Mouse (Mus musculus) lung, postnatal 25 days (tissue): ENCODE data around the gene Lias.

Experiments
- DNase-seq: peaks from one replicate; pipeline ENCODE4 v3.0.0; 2022; ENCODE audit warnings: low spot score

The Lias gene

GRCm38 (mm10) chr5:65390648-65391644, at the start of gene Lias, which contains the start of gene Rpl9:
TSS of gene Lias (plus strand) at chr5:65391497.
TSS of gene Rpl9 (minus strand) at chr5:65391444.
- peak; percentile 98 for DNase-seq

DNA sequence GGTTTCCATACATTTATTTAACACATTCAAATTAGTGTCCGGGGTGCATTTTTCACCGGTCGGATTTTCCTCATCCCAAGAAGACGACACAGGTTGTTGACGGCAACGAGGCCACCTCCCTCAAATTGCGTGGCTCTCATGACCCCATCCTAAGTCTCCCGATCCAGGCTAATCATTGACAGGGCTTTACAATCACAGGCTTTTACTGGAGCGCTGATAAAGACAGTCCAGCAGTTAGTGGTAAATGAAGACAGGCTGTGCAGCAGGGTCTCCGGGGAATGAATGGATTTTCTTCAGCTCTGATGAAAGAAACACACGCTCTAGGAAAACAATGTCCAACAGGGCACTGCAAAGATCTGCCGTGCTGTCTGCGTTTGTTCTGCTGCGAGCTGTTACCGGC, 43.1 kb upstream of the Lias start, which contains the start of gene Klb:
Gene Klb (plus strand): TSS at position 147 of the 400 bp plus-strand sequence.
- no peak for DNase-seq

GRCm38 (mm10) chr5:65350508-65350907, 40.8 kb upstream of the Lias start:
- no peak for DNase-seq

DNA sequence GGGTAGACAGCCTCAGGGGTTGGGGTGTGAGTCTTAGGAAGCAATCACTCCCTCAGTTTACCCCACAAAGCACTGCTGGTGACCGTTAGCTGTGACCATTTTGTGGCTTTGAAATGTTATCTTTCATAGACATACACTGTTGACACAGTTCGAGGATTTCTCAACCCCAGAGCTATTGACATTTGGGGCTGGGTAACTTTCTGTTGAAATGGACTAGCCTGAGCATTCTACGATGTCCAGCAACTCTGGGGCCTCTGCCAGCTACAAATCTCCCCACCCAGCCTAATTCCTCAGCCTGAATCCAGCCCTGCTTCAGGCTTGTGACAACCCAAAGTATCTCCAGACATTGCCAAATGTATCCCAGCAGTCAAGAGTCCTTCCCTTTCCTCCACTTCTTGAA, 37.2 kb upstream of the Lias start:
- DNase-seq = no peak

GRCm38 (mm10) chr5:65354985-65355384, 36.3 kb upstream of the Lias start:
- DNase-seq = no peak

- DNase-seq = peak; percentile 81
Observed at GRCm38 (mm10) chr5:65356851-65357250, 34.4 kb upstream of the Lias start.

GRCm38 (mm10) chr5:65357771-65358170, 33.5 kb upstream of the Lias start:
- DNase-seq = no peak

- no peak for DNase-seq
Observed at GRCm38 (mm10) chr5:65367837-65368236, 23.5 kb upstream of the Lias start.

DNA sequence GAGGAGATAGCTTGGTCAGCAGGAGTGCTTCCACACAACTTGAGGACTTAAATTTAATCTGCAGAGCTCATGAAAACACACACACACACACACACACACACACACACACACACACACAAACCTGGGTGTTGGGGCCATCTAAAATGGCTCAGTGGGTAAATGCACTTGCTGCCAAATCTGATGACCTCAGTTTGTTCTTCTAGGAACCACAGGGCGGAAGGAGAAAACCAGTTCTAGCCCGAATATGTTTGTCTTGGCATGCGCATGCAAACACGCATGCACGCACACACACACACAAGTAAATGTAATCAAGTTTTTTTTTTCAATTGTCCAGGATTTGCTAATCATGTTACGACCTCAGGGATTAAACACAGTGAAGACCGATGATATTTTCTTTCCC, 19.7 kb upstream of the Lias start:
- DNase-seq = no peak

GRCm38 (mm10) chr5:65374746-65375145, 16.6 kb upstream of the Lias start:
- no peak for DNase-seq

- no peak for DNase-seq
Observed at GRCm38 (mm10) chr5:65385704-65386103, 5.6 kb upstream of the Lias start.

GRCm38 (mm10) chr5:65387008-65387867, 4.1 kb upstream of the Lias start:
- no peak for DNase-seq

GRCm38 (mm10) chr5:65391753-65392152, 456 bp downstream of the Lias start:
- no peak for DNase-seq

DNA sequence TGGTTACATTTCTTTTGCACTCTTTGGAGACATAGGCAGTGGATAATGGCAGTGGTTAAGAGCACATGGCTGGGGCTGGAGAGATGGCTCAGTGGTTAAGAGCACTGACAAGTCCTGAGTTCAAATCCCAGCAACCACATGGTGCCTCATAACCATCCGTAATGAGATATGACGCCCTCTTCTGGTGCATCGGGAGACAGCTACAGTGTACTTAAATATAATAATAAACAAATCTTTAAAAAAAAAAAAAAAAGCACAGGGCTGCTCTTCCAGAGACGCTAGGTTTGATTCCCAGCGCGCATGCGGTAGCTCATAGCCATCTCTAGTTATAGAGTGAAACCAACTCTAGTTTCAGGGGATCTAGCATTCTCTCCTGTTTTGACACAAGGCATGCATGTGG, 3.1 kb downstream of the Lias start:
- DNase-seq = no peak

DNA sequence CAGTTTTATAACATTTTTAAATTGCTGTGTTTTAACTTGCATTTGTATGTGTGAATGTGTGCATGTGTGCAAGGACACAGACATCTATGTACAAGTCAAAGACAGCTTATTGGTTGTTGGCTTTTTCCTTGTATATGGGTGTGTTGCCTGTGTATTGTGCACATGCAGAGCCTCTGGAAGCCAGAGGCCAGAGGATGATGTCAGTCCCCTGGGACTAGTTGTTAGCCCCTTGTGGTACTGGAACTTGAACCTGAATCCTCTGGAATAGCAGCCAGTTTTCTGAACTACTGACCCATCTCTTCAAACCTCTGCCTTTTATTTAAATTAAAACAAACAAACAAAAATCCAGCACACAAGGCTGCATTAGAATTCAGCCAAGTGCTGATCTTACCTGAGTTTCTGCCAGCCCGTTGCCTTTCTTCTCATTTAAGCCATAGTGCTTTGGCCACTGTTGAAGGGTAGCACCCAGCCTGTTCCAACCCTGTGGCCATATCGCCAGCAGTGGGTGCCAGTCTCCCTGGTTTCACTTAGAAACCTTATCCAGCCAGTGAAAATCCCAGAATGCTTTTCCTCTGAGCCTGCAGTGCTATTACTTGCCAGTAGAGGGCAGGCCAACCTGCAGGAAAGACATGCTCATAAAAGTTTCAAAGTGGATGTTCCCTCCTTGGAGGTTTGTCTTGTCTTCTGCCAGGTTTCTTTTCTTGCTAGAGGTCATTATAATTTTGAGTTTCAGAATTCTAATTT, 10.1 kb downstream of the Lias start:
- peak; percentile 85 for DNase-seq

- DNase-seq = no peak
Observed at GRCm38 (mm10) chr5:65407989-65408388, 16.7 kb downstream of the Lias start.

- no peak for DNase-seq
Observed at GRCm38 (mm10) chr5:65415653-65416458, 24.6 kb downstream of the Lias start.

- DNase-seq = no peak
Observed at GRCm38 (mm10) chr5:65419136-65419535, 27.8 kb downstream of the Lias start.

GRCm38 (mm10) chr5:65420822-65421221, 29.5 kb downstream of the Lias start:
- no peak for DNase-seq

GRCm38 (mm10) chr5:65422803-65423202, 31.5 kb downstream of the Lias start:
- no peak for DNase-seq

DNA sequence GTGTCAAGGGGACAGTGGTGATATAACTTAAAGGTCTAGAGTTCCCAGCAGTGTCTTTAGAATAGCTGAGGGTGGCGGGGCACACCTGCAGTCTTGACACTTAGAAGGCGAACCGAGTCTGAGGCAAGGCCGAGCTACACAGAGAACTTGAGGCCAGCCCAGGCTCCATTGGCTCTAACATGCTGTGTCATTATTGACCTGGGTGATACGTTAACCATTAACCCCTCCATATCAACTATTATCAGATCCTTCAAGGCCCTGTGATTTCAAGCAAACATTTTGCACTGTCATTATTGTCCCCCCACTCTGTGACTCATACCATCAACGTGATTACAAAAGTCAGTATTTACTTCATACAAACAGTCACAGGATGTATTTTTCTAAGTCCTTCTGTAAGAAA, 32.9 kb downstream of the Lias start:
- DNase-seq = no peak
